Mouse (Mus musculus): ENCODE results near the gene Olfr983. TPM values are rescaled to one million over a fixed set of nuclear protein-coding genes. Genes with fewer than 3 reads are reported as not detected.

The Olfr983 gene
- not detected in 2 replicates for polyA plus RNA-seq (2015; fragmentation: Nextera tagmentation; extraction: Ambion mirVana)

- Histone ChIP-seq H3K4me3 (no peak within 1 kb of the TSS), H3K9me3 (replicated peaks) (no peaks in the 10 kb centered on the region), H3K4me2 (no peak within 1 kb of the TSS), H3K36me3 (ENCODE audit: poor library complexity, severe bottlenecking) (no peaks in the 10 kb centered on the region), H3K9ac (no peak within 1 kb of the TSS), H3K27me3 (no peaks in the 10 kb centered on the region), H3K27ac (no peak within 1 kb of the TSS), H3K4me1 (no peaks in the 10 kb centered on the region)
- ATAC-seq, result no peak
- 84% methylated on average over 2 of the region's 2 CpGs for WGBS
Measured at GRCm38 (mm10) chr9:40093495-40093894, at the start of gene Olfr983. Gene Olfr983 (minus strand): TSS chr9:40093595.

- H3K4me1 ChIP-seq, result no peaks in the 10 kb centered on the region
- no peak for ATAC-seq
- no peaks in the 10 kb centered on the region for H3K9me3 ChIP-seq (replicated peaks)
- H3K27me3 ChIP-seq, result no peaks in the 10 kb centered on the region
- no peak overlapping the region for H3K27ac ChIP-seq
- 42% methylated on average over 1 of the region's 1 CpGs for WGBS
- H3K4me3 ChIP-seq, result no peak overlapping the region
- no peaks in the 10 kb centered on the region for H3K36me3 ChIP-seq (ENCODE audit: poor library complexity, severe bottlenecking)
- no peak overlapping the region for H3K9ac ChIP-seq
- no peak overlapping the region for H3K4me2 ChIP-seq
Measured at GRCm38 (mm10) chr9:40141544-40141943, 48.1 kb upstream of the Olfr983 start.

- WGBS, result 76% methylated on average over 4 of the region's 4 CpGs
- no peaks in the 10 kb centered on the region for H3K36me3 ChIP-seq (ENCODE audit: poor library complexity, severe bottlenecking)
- H3K4me3 ChIP-seq, result no peak overlapping the region
- ATAC-seq, result no peak
- no peak overlapping the region for H3K9ac ChIP-seq
- no peak overlapping the region for H3K27ac ChIP-seq
- H3K27me3 ChIP-seq, result no peaks in the 10 kb centered on the region
- no peaks in the 10 kb centered on the region for H3K9me3 ChIP-seq (replicated peaks)
- H3K4me1 ChIP-seq, result no peaks in the 10 kb centered on the region
- H3K4me2 ChIP-seq, result no peak overlapping the region
Measured at GRCm38 (mm10) chr9:40139484-40139883, 46.1 kb upstream of the Olfr983 start.

GRCm38 (mm10) chr9:40136987-40137688 is 43.7 kb upstream of the Olfr983 start:
- Histone ChIP-seq H3K4me2 (no peak overlapping the region), H3K27me3 (no peaks in the 10 kb centered on the region), H3K36me3 (ENCODE audit: poor library complexity, severe bottlenecking) (no peaks in the 10 kb centered on the region), H3K9ac (no peak overlapping the region), H3K27ac (no peak overlapping the region), H3K4me3 (no peak overlapping the region), H3K4me1 (no peaks in the 10 kb centered on the region), H3K9me3 (replicated peaks) (no peaks in the 10 kb centered on the region)
- 86% methylated on average over 6 of the region's 6 CpGs for WGBS
- ATAC-seq, result no peak

- Histone ChIP-seq H3K4me2 (no peak overlapping the region), H3K9ac (no peak overlapping the region), H3K27ac (no peak overlapping the region), H3K4me3 (no peak overlapping the region), H3K36me3 (ENCODE audit: poor library complexity, severe bottlenecking) (no peaks in the 10 kb centered on the region), H3K4me1 (no peaks in the 10 kb centered on the region), H3K27me3 (no peaks in the 10 kb centered on the region), H3K9me3 (replicated peaks) (no peaks in the 10 kb centered on the region)
- 97% methylated on average over 1 of the region's 1 CpGs for WGBS
- ATAC-seq, result no peak
Measured at GRCm38 (mm10) chr9:40130556-40130955, 37.2 kb upstream of the Olfr983 start.

- H3K4me1 ChIP-seq, result no peaks in the 10 kb centered on the region
Measured at GRCm38 (mm10) chr9:40130084-40130483, 36.7 kb upstream of the Olfr983 start, which contains the start of gene Olfr985. Gene Olfr985 (minus strand): TSS chr9:40130184.

GRCm38 (mm10) chr9:40117287-40117659 is 23.9 kb upstream of the Olfr983 start:
- no peak overlapping the region for H3K27ac ChIP-seq
- 88% methylated on average over 5 of the region's 5 CpGs for WGBS

More at GRCm38 (mm10) chr9:40130084-40130483, 36.7 kb upstream of the Olfr983 start, which contains the start of gene Olfr985:
- Histone ChIP-seq H3K9me3 (replicated peaks) (no peaks in the 10 kb centered on the region), H3K9ac (no peak within 1 kb of the TSS), H3K4me3 (no peak within 1 kb of the TSS), H3K36me3 (ENCODE audit: poor library complexity, severe bottlenecking) (no peaks in the 10 kb centered on the region), H3K4me2 (no peak within 1 kb of the TSS), H3K27ac (no peak within 1 kb of the TSS), H3K27me3 (no peaks in the 10 kb centered on the region)
- ATAC-seq, result no peak
- 91% methylated on average over 1 of the region's 1 CpGs for WGBS

GRCm38 (mm10) chr9:40116645-40117286 is 23.4 kb upstream of the Olfr983 start:
- no peak for ATAC-seq

More at GRCm38 (mm10) chr9:40117287-40117659, 23.9 kb upstream of the Olfr983 start:
- Histone ChIP-seq H3K36me3 (ENCODE audit: poor library complexity, severe bottlenecking) (no peaks in the 10 kb centered on the region), H3K9me3 (replicated peaks) (no peaks in the 10 kb centered on the region), H3K4me2 (no peak overlapping the region), H3K4me3 (no peak overlapping the region), H3K4me1 (no peaks in the 10 kb centered on the region), H3K27me3 (no peaks in the 10 kb centered on the region), H3K9ac (no peak overlapping the region)
- ATAC-seq, result no peak

GRCm38 (mm10) chr9:40114106-40114505 is 20.7 kb upstream of the Olfr983 start, which contains the start of gene Olfr984:
Gene Olfr984 (minus strand): TSS chr9:40114206.
- Histone ChIP-seq H3K9me3 (replicated peaks) (no peaks in the 10 kb centered on the region), H3K36me3 (ENCODE audit: poor library complexity, severe bottlenecking) (no peaks in the 10 kb centered on the region), H3K9ac (no peak within 1 kb of the TSS), H3K4me1 (no peaks in the 10 kb centered on the region), H3K4me3 (no peak within 1 kb of the TSS), H3K4me2 (no peak within 1 kb of the TSS), H3K27me3 (no peaks in the 10 kb centered on the region), H3K27ac (no peak within 1 kb of the TSS)
- no peak for ATAC-seq
- WGBS, result 85% methylated on average over 2 of the region's 2 CpGs

More at GRCm38 (mm10) chr9:40116645-40117286, 23.4 kb upstream of the Olfr983 start:
- Histone ChIP-seq H3K27me3 (no peaks in the 10 kb centered on the region), H3K9ac (no peak overlapping the region), H3K36me3 (ENCODE audit: poor library complexity, severe bottlenecking) (no peaks in the 10 kb centered on the region), H3K4me1 (no peaks in the 10 kb centered on the region), H3K9me3 (replicated peaks) (no peaks in the 10 kb centered on the region), H3K4me3 (no peak overlapping the region), H3K27ac (no peak overlapping the region), H3K4me2 (no peak overlapping the region)
- WGBS, result 75% methylated on average over 10 of the region's 10 CpGs

- Histone ChIP-seq H3K9me3 (replicated peaks) (no peaks in the 10 kb centered on the region), H3K4me3 (no peak overlapping the region), H3K4me1 (no peaks in the 10 kb centered on the region), H3K4me2 (no peak overlapping the region), H3K9ac (no peak overlapping the region), H3K27me3 (no peaks in the 10 kb centered on the region), H3K27ac (no peak overlapping the region), H3K36me3 (ENCODE audit: poor library complexity, severe bottlenecking) (no peaks in the 10 kb centered on the region)
- 61% methylated on average over 3 of the region's 3 CpGs for WGBS
- no peak for ATAC-seq
Measured at GRCm38 (mm10) chr9:40094769-40095168, 1.4 kb upstream of the Olfr983 start.

- no peak within 1 kb of the TSS for H3K9ac ChIP-seq
- H3K4me2 ChIP-seq, result no peak within 1 kb of the TSS
- WGBS, result 93% methylated on average over 2 of the region's 2 CpGs
- H3K4me3 ChIP-seq, result no peak within 1 kb of the TSS
- no peaks in the 10 kb centered on the region for H3K36me3 ChIP-seq (ENCODE audit: poor library complexity, severe bottlenecking)
- no peaks in the 10 kb centered on the region for H3K27me3 ChIP-seq
- no peak for ATAC-seq
- H3K27ac ChIP-seq, result no peak within 1 kb of the TSS
- H3K9me3 ChIP-seq (replicated peaks), result no peaks in the 10 kb centered on the region
- no peaks in the 10 kb centered on the region for H3K4me1 ChIP-seq
Measured at GRCm38 (mm10) chr9:40073529-40073928, 19.9 kb downstream of the Olfr983 start, which contains the start of gene Olfr982. Gene Olfr982 (plus strand): TSS chr9:40073829.

GRCm38 (mm10) chr9:40050138-40050537 is 43.3 kb downstream of the Olfr983 start:
- Histone ChIP-seq H3K9me3 (replicated peaks) (no peaks in the 10 kb centered on the region), H3K27ac (no peak overlapping the region), H3K36me3 (ENCODE audit: poor library complexity, severe bottlenecking) (no peaks in the 10 kb centered on the region), H3K27me3 (no peaks in the 10 kb centered on the region), H3K9ac (no peak overlapping the region), H3K4me1 (no peaks in the 10 kb centered on the region), H3K4me3 (no peak overlapping the region), H3K4me2 (no peak overlapping the region)
- WGBS, result 93% methylated on average over 19 of the region's 19 CpGs
- ATAC-seq, result no peak
